Mouse (Mus musculus): ENCODE data around the gene Mkln1. TPM values are rescaled to one million over a fixed set of nuclear protein-coding genes. Genes with fewer than 3 reads are reported as not detected.

Mkln1 gene
- polyA plus RNA-seq, 1 experiment = 67.4 TPM

- H3ac ChIP-seq (ENCODE audit: control insufficient read depth, insufficient read length) = no peak overlapping the region
- TF ChIP-seq REST (IDR thresholded peaks at IDR 0.05; ENCODE audit: insufficient read depth, insufficient read length) (no peak), E2F4 (IDR thresholded peaks at IDR 0.05; ENCODE audit: insufficient read depth) (no peak), POLR2AphosphoS2 (IDR thresholded peaks at IDR 0.05; ENCODE audit: insufficient read length, low read depth) (no peak), MYOD1 (IDR thresholded peaks at IDR 0.05; ENCODE audit: control insufficient read depth in 1 of 3, insufficient read length in 2 of 3, low read depth in 2 of 3) (no peak), MYOG (IDR thresholded peaks at IDR 0.05; ENCODE audit: control insufficient read depth in 1 of 3, insufficient read depth in 1 of 3, insufficient read length in 2 of 3, low read depth in 2 of 3) (no peak), POLR2A (IDR thresholded peaks at IDR 0.05; ENCODE audit: insufficient read length, low read depth) (no peak), TCF3 (IDR thresholded peaks at IDR 0.05; ENCODE audit: insufficient read length, low read depth) (no peak), USF1 (IDR thresholded peaks at IDR 0.05; ENCODE audit: low read depth) (no peak), SRF (IDR thresholded peaks at IDR 0.05; ENCODE audit: control insufficient read depth, insufficient read length, low read depth) (no peak), CEBPB (IDR thresholded peaks at IDR 0.05; ENCODE audit: insufficient read depth, poor library complexity, severe bottlenecking) (no peak), MAX (IDR thresholded peaks at IDR 0.05; ENCODE audit: low read depth) (no peak), TCF12 (IDR thresholded peaks at IDR 0.05; ENCODE audit: insufficient read depth, poor library complexity, severe bottlenecking) (no peak)
- no peaks in the 10 kb centered on the region for H3K27me3 ChIP-seq (ENCODE audit: control insufficient read depth, insufficient read depth, insufficient read length)
- peaks cover 30% of the 10 kb centered on the region for H3K36me3 ChIP-seq (ENCODE audit: control insufficient read depth, insufficient read depth)
- H3K4me2 ChIP-seq (ENCODE audit: low read depth) = no peak overlapping the region
- no peaks in the 10 kb centered on the region for H3K79me2 ChIP-seq (ENCODE audit: control insufficient read depth, insufficient read depth)
- H3K4me3 ChIP-seq = no peak overlapping the region
These were observed 104.1 kb downstream of the Mkln1 start for GRCm38 (mm10) chr6:31502614-31503013.

GRCm38 (mm10) chr6:31513726-31514125 lies 115.2 kb downstream of the Mkln1 start:
- TF ChIP-seq POLR2AphosphoS2 (IDR thresholded peaks at IDR 0.05; ENCODE audit: insufficient read length, low read depth) (no peak), TCF3 (IDR thresholded peaks at IDR 0.05; ENCODE audit: insufficient read length, low read depth) (no peak), CEBPB (IDR thresholded peaks at IDR 0.05; ENCODE audit: insufficient read depth, poor library complexity, severe bottlenecking) (no peak)
- H3ac ChIP-seq (ENCODE audit: control insufficient read depth, insufficient read length) = no peak overlapping the region

GRCm38 (mm10) chr6:31517681-31518337 lies 119.3 kb downstream of the Mkln1 start:
- no peaks in the 10 kb centered on the region for H3K79me2 ChIP-seq (ENCODE audit: control insufficient read depth, insufficient read depth)
- H3K36me3 ChIP-seq (ENCODE audit: control insufficient read depth, insufficient read depth) = no peaks in the 10 kb centered on the region
- no peaks in the 10 kb centered on the region for H3K27me3 ChIP-seq (ENCODE audit: control insufficient read depth, insufficient read depth, insufficient read length)
- no peak overlapping the region for H3ac ChIP-seq (ENCODE audit: control insufficient read depth, insufficient read length)
- H3K4me2 ChIP-seq (ENCODE audit: low read depth) = peak overlapping the region; percentile 62
- TF ChIP-seq MYOD1 (IDR thresholded peaks at IDR 0.05; ENCODE audit: control insufficient read depth in 1 of 3, insufficient read length in 2 of 3, low read depth in 2 of 3) (peak in 1 of 3 experiments; percentile 60), TCF12 (IDR thresholded peaks at IDR 0.05; ENCODE audit: insufficient read depth, poor library complexity, severe bottlenecking) (no peak), POLR2AphosphoS2 (IDR thresholded peaks at IDR 0.05; ENCODE audit: insufficient read length, low read depth) (no peak), MYOG (IDR thresholded peaks at IDR 0.05; ENCODE audit: control insufficient read depth in 1 of 3, insufficient read depth in 1 of 3, insufficient read length in 2 of 3, low read depth in 2 of 3) (peak in 2 of 3 experiments; percentile 3 to 57)
- H3K4me3 ChIP-seq = no peak overlapping the region

More at GRCm38 (mm10) chr6:31513726-31514125, 115.2 kb downstream of the Mkln1 start:
- Histone ChIP-seq H3K27me3 (ENCODE audit: control insufficient read depth, insufficient read depth, insufficient read length) (no peaks in the 10 kb centered on the region), H3K79me2 (ENCODE audit: control insufficient read depth, insufficient read depth) (no peaks in the 10 kb centered on the region), H3K36me3 (ENCODE audit: control insufficient read depth, insufficient read depth) (peaks cover 6% of the 10 kb centered on the region), H3K4me3 (no peak overlapping the region), H3K4me2 (ENCODE audit: low read depth) (no peak overlapping the region)

- no peak overlapping the region for H3ac ChIP-seq (ENCODE audit: control insufficient read depth, insufficient read length)
These were observed 119.8 kb downstream of the Mkln1 start for GRCm38 (mm10) chr6:31518338-31518698.

GRCm38 (mm10) chr6:31519001-31519471 lies 120.5 kb downstream of the Mkln1 start:
- H3K36me3 ChIP-seq (ENCODE audit: control insufficient read depth, insufficient read depth) = no peaks in the 10 kb centered on the region

More at GRCm38 (mm10) chr6:31518338-31518698, 119.8 kb downstream of the Mkln1 start:
- no peaks in the 10 kb centered on the region for H3K27me3 ChIP-seq (ENCODE audit: control insufficient read depth, insufficient read depth, insufficient read length)
- peak overlapping the region; percentile 62 for H3K4me2 ChIP-seq (ENCODE audit: low read depth)
- H3K36me3 ChIP-seq (ENCODE audit: control insufficient read depth, insufficient read depth) = no peaks in the 10 kb centered on the region
- TF ChIP-seq POLR2A (IDR thresholded peaks at IDR 0.05; ENCODE audit: insufficient read length, low read depth) = no peak
- TF ChIP-seq E2F4 (IDR thresholded peaks at IDR 0.05; ENCODE audit: insufficient read depth) = no peak
- no peak overlapping the region for H3K4me3 ChIP-seq
- no peaks in the 10 kb centered on the region for H3K79me2 ChIP-seq (ENCODE audit: control insufficient read depth, insufficient read depth)

More at GRCm38 (mm10) chr6:31519001-31519471, 120.5 kb downstream of the Mkln1 start:
- H3K27me3 ChIP-seq (ENCODE audit: control insufficient read depth, insufficient read depth, insufficient read length) = no peaks in the 10 kb centered on the region
- peak overlapping the region; percentile 62 for H3K4me2 ChIP-seq (ENCODE audit: low read depth)
- no peaks in the 10 kb centered on the region for H3K79me2 ChIP-seq (ENCODE audit: control insufficient read depth, insufficient read depth)
- H3K4me3 ChIP-seq = no peak overlapping the region
- no peak overlapping the region for H3ac ChIP-seq (ENCODE audit: control insufficient read depth, insufficient read length)
- TF ChIP-seq TCF3 (IDR thresholded peaks at IDR 0.05; ENCODE audit: insufficient read length, low read depth) = no peak
- TF ChIP-seq SRF (IDR thresholded peaks at IDR 0.05; ENCODE audit: control insufficient read depth, insufficient read length, low read depth) = no peak
- no peak for TF ChIP-seq POLR2A (IDR thresholded peaks at IDR 0.05; ENCODE audit: insufficient read length, low read depth)
- no peak for TF ChIP-seq E2F4 (IDR thresholded peaks at IDR 0.05; ENCODE audit: insufficient read depth)
- no peak for TF ChIP-seq MAX (IDR thresholded peaks at IDR 0.05; ENCODE audit: low read depth)
- no peak for TF ChIP-seq CEBPB (IDR thresholded peaks at IDR 0.05; ENCODE audit: insufficient read depth, poor library complexity, severe bottlenecking)
- TF ChIP-seq POLR2AphosphoS2 (IDR thresholded peaks at IDR 0.05; ENCODE audit: insufficient read length, low read depth) = no peak
- no peak for TF ChIP-seq MYOD1 (IDR thresholded peaks at IDR 0.05; ENCODE audit: control insufficient read depth in 1 of 3, insufficient read length in 2 of 3, low read depth in 2 of 3)
- no peak for TF ChIP-seq MYOG (IDR thresholded peaks at IDR 0.05; ENCODE audit: control insufficient read depth in 1 of 3, insufficient read depth in 1 of 3, insufficient read length in 2 of 3, low read depth in 2 of 3)
- no peak for TF ChIP-seq TCF12 (IDR thresholded peaks at IDR 0.05; ENCODE audit: insufficient read depth, poor library complexity, severe bottlenecking)
- no peak for TF ChIP-seq USF1 (IDR thresholded peaks at IDR 0.05; ENCODE audit: low read depth)
